Comparison of ENCODE assay signal across 8 mouse cellular contexts in genomic region chr4:48042786-48043701, GRCm38 (mm10). TPM values are rescaled to one million over a fixed set of nuclear protein-coding genes. Genes with fewer than 3 reads are reported as not detected.
DNase-seq lines count a peak whose midpoint lies in the region; ATAC-seq lines count a peak whose summit lies in the region.

No protein-coding gene starts in this region.

- peak; percentile 84 for ATAC-seq in hindbrain, embryonic 12.5 days (ENCODE audit: low FRiP score)

- no peaks in the 10 kb centered on the region for H3K9me3 ChIP-seq in hindbrain, embryonic 12.5 days (replicated peaks)

- H3K27me3 ChIP-seq in hindbrain, embryonic 12.5 days = peaks cover 32% of the 10 kb centered on the region

- no peaks in the 10 kb centered on the region for H3K36me3 ChIP-seq in hindbrain, embryonic 12.5 days

- peak; percentile 99 for DNase-seq in Muller cell, postnatal 12 days (ENCODE audit: inconsistent ontology term)
- DNase-seq in cerebellum, adult 9-11 months = peak; percentile 97
- DNase-seq in frontal cortex, postnatal 10 days (ENCODE audit: low spot score in 2 of 2) = peak; percentile 93 to 94
- DNase-seq in layer of hippocampus, postnatal 25 days (ENCODE audit: extremely low spot score in 1 of 2, low spot score in 1 of 2) = peak; percentile 80 to 88
- peak; percentile 95 for DNase-seq in lung, postnatal 25 days (ENCODE audit: low spot score)
- peak; percentile 93 for DNase-seq in retina, embryonic 14.5 days (ENCODE audit: low spot score)
- DNase-seq in thymus, postnatal 4 days = peak; percentile 92

- H3K27ac ChIP-seq in hindbrain, embryonic 12.5 days = peak overlapping the region; percentile 97

- peak overlapping the region; percentile 67 for H3K9ac ChIP-seq in hindbrain, embryonic 12.5 days

- peaks cover 40% of the 10 kb centered on the region for H3K4me1 ChIP-seq in hindbrain, embryonic 12.5 days

- H3K4me3 ChIP-seq in hindbrain, embryonic 12.5 days = peak overlapping the region; percentile 68

- under 1% methylated on average over 91 of the region's 105 CpGs for WGBS in hindbrain, embryonic 12.5 days

- H3K4me2 ChIP-seq in hindbrain, embryonic 12.5 days (replicated peaks) = peak overlapping the region; percentile 95

RNA-seq across cellular contexts. Expression of gene Nr4a3, which starts 1.9 kb away (rescaled TPM):
- 2.0 TPM in 2 replicates for polyA plus RNA-seq in hindbrain, embryonic 12.5 days (2016; fragmentation: Nextera tagmentation; extraction: Ambion mirVana)
- 10 to 100 TPM; 60.7 to 82.9 TPM for total RNA-seq in layer of hippocampus, postnatal 25 days (2021)

Comparison
In these comparisons a context has a peak if more than half of its experiments do, and no peak if none do; other contexts are left out.
1. Peak in every context shown above with its lines: DNase-seq, ATAC-seq, H3K4me3 ChIP-seq and H3K27ac ChIP-seq.